Mouse (Mus musculus) adrenal gland, postnatal 25 days (tissue): ENCODE results near the gene Ints11. TPM values are rescaled to one million over a fixed set of nuclear protein-coding genes. Genes with fewer than 3 reads are reported as not detected.

Experiments used
- DNase-seq: peaks from one replicate; pipeline ENCODE4 v3.0.0; 2021; ENCODE audit warnings: mixed read lengths
- total RNA-seq: library from RNA; stranded (reverse); gene quantifications from 2 replicates; pipeline ENCODE4 v1.2.3, GENCODE M21; 2021

Ints11 gene
- total RNA-seq, 1 experiment from 2014 or later: 32.4 TPM

- peak; percentile 90 for DNase-seq
These were observed 22.7 kb downstream of the Ints11 start for GRCm38 (mm10) chr4:155892017-155892416.

- peak; percentile 52 for DNase-seq
These were observed 23.3 kb downstream of the Ints11 start for GRCm38 (mm10) chr4:155892438-155893211.

GRCm38 (mm10) chr4:155893212-155893690 lies 23.9 kb downstream of the Ints11 start:
- no peak for DNase-seq

GRCm38 (mm10) chr4:155894311-155894881 lies 25.1 kb downstream of the Ints11 start:
- DNase-seq: peak; percentile 73

GRCm38 (mm10) chr4:155895216-155895615 lies 25.9 kb downstream of the Ints11 start:
- DNase-seq: peak; percentile 44

- no peak for DNase-seq
These were observed 26.5 kb downstream of the Ints11 start for GRCm38 (mm10) chr4:155895826-155896225.

GRCm38 (mm10) chr4:155896461-155896860 lies 27.1 kb downstream of the Ints11 start:
- no peak for DNase-seq

- DNase-seq: no peak
These were observed 29.0 kb downstream of the Ints11 start for GRCm38 (mm10) chr4:155898318-155898717.

- no peak for DNase-seq
These were observed 30.0 kb downstream of the Ints11 start for GRCm38 (mm10) chr4:155899355-155899754.

GRCm38 (mm10) chr4:155901205-155901604 lies 31.9 kb downstream of the Ints11 start:
- no peak for DNase-seq

GRCm38 (mm10) chr4:155903246-155903645 lies 33.9 kb downstream of the Ints11 start:
- DNase-seq: no peak

- no peak for DNase-seq
These were observed 35.2 kb downstream of the Ints11 start for GRCm38 (mm10) chr4:155904318-155905102.

- DNase-seq: no peak
These were observed 36.3 kb downstream of the Ints11 start for GRCm38 (mm10) chr4:155905634-155906033.

GRCm38 (mm10) chr4:155906125-155906524 lies 36.8 kb downstream of the Ints11 start:
- DNase-seq: no peak

- no peak for DNase-seq
These were observed 37.7 kb downstream of the Ints11 start for GRCm38 (mm10) chr4:155907003-155907402.

- DNase-seq: no peak
These were observed 38.9 kb downstream of the Ints11 start for GRCm38 (mm10) chr4:155908281-155908680.

- no peak for DNase-seq
These were observed 39.4 kb downstream of the Ints11 start for GRCm38 (mm10) chr4:155908751-155909150.

- no peak for DNase-seq
These were observed 62.7 kb downstream of the Ints11 start for GRCm38 (mm10) chr4:155932031-155932430.
